Mouse (Mus musculus): Measurements from ENCODE around the gene Med13l.
"Not testable (repeated sequence)": the region's sequence is repeated elsewhere in the genome, so short reads cannot be mapped to it uniquely, and the experiment has no call there.

Gene Med13l

GRCm38 (mm10) chr5:118628211-118628610 lies 67.7 kb downstream of the Med13l start:
- no peak for DNase-seq (ENCODE audit: low read depth, low spot score)

- no peak for DNase-seq (ENCODE audit: low read depth, low spot score)
These were observed 71.9 kb downstream of the Med13l start for GRCm38 (mm10) chr5:118632346-118632745.

- no peak for DNase-seq (ENCODE audit: low read depth, low spot score)
These were observed 72.6 kb downstream of the Med13l start for GRCm38 (mm10) chr5:118633106-118633505.

DNA sequence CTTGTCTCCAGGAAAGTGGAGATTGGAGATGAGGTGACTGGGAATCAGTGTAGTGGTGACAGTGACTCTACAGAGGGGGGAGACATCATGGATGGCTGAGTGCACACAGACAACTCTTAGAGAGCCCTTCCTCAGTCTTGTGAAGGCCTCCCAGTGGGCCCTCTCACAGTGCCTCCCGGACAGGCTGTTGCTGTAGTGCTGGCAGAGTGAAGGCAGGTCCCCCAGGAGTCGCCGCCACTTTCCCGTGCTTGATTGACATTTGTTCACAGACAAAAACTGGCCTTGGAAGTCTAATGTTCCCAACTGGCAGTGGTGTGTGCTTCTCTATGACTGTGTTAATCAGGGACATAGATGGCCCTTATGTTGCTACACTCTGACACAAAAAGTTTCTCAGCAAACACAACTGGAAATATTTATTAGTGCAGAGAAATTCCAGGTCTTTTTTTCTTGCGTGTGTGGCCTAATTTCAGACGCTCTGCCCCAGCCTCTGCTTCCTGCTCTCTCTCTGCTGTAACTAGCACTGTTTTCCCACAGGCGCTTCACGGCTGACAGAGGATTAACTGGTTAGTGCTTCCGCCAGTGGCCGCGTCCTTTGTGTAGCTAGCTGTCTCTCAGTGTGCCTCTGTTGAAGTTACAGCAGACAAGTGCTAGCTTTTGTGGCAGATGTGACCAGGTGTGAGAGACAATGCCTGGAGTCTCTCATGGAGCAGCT lies 75.2 kb downstream of the Med13l start:
- no peak for DNase-seq (ENCODE audit: low read depth, low spot score)

DNA sequence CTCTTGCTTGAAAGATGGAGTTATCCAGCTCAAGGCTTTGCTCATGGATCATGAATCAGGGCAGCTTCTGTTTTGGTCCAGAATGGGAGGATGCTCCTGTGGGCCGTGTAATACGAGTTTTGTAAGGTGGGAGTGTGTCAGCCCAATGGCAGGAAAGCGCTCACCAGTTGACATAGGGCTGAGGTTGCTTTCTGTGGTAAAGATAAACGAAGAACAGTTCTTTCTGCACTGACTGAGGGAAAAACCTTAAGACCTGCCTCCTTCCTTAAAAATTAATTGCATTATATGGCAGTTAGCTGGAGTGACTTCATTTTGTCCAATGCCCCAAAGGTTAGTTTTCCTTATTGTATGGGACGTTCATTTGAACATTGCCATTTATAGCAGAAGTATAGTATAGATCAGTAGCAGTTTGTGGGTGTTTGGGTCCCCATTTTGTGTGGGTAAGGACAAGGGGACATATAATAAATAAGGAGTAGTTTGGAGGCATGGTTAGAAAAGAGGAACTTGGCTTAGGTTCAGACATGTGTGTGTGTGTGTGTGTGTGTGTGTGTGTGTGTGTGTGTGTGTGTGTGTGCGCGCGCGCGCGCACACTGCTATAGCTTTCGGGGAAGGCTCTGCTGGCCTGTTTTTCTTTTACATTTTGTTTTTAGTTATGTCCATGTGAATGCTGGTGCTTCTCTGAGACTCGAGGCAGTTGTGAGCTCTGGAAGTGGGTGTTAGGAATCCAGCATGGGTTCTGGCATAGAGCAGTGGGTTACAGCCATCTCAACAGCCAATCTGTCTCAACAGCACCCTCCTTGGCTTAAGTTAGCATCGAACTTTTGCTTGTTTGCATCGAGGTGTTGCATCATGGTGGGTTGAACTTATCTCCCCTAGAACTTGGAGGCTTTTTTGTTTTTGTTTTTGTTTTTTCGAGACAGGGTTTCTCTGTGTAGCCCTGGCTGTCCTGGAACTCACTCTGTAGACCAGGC lies 76.2 kb downstream of the Med13l start:
- DNase-seq (ENCODE audit: low read depth, low spot score) = no peak

DNA sequence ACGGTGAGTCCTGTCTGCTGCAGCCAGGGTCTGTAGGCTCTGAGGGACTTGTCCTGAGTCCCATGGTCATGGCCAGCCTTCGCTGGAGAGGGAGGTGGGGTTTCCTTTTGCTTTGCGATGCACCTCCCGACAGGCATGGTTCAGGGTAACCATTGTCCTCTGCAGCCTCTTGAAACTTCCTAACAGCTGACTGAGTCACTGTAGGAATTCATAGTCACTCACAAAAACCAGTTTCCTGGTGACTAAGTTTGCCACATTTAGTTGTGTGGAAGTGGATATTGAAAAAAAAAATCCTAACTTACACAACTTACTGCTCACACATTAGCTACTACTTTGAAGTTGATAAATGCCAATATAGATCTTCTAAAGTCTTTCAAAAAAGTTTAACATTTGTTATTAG lies 77.5 kb downstream of the Med13l start:
- no peak for DNase-seq (ENCODE audit: low read depth, low spot score)

- no peak for DNase-seq (ENCODE audit: low read depth, low spot score)
These were observed 78.1 kb downstream of the Med13l start for GRCm38 (mm10) chr5:118638534-118639109.

- DNase-seq (ENCODE audit: low read depth, low spot score) = no peak
These were observed 78.7 kb downstream of the Med13l start for GRCm38 (mm10) chr5:118639117-118639707.

- DNase-seq (ENCODE audit: low read depth, low spot score) = no peak
These were observed 83.6 kb downstream of the Med13l start for GRCm38 (mm10) chr5:118644041-118644440.

DNA sequence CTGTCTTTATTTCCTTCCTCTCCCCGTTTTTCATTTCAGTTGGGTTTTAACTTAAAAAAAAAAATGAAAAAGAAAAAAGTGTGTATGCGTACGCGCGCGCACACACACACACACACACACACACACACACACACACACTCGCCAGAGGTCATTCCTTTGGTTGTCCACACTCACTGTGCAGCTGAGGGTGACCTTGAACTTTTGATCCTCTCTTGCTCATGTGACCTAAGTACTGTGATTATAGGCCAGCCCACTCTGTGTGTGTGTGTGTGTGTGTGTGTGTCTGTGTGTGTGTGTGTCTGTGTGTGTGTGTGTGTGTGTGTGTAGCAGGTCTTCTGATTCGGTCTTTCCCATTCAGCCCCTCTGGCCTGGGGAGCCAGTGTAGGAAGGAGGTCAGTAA lies 84.0 kb downstream of the Med13l start:
- DNase-seq (ENCODE audit: low read depth, low spot score) = no peak

GRCm38 (mm10) chr5:118645196-118645805 lies 84.8 kb downstream of the Med13l start:
- DNase-seq (ENCODE audit: low read depth, low spot score) = no peak

DNA sequence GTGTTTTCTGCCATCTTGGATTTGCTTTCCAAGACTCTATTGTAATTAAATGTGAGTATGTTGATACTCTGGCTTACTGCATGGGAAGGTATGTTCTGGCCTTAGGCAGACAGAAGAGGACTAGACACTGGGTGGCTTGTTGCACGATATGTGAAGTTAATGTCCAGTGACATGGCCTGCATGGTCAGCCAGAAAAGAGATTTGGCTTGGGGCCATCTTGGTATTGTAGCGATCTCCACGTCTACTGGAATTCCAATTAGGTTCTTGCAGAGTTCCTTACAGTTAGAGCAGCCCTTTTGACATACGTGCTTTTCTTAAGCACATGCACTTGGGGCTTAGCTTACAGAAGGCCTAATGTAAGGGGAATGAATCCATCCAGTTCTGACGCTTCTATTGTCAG lies 86.4 kb downstream of the Med13l start:
- no peak for DNase-seq (ENCODE audit: low read depth, low spot score)

DNA sequence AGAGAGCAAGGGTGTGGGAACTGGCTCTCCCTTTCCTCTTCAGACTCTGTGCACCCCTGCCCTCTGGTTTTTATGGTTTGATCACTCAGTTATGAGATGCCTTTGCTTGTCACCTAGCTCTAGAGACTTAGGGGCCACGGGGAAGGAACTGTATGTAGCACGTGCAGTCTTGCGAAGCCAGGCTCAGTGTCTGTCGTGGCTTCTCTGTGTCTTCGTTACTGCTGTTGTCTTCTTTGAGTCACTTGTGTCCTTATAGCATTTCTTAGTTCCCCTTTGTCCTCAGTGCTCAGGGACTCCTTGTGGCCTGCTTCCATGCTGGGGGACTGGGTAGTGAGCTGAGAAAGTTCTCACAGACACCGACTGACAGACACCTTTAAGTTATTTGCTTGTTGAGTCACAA lies 86.9 kb downstream of the Med13l start:
- no peak for DNase-seq (ENCODE audit: low read depth, low spot score)

DNA sequence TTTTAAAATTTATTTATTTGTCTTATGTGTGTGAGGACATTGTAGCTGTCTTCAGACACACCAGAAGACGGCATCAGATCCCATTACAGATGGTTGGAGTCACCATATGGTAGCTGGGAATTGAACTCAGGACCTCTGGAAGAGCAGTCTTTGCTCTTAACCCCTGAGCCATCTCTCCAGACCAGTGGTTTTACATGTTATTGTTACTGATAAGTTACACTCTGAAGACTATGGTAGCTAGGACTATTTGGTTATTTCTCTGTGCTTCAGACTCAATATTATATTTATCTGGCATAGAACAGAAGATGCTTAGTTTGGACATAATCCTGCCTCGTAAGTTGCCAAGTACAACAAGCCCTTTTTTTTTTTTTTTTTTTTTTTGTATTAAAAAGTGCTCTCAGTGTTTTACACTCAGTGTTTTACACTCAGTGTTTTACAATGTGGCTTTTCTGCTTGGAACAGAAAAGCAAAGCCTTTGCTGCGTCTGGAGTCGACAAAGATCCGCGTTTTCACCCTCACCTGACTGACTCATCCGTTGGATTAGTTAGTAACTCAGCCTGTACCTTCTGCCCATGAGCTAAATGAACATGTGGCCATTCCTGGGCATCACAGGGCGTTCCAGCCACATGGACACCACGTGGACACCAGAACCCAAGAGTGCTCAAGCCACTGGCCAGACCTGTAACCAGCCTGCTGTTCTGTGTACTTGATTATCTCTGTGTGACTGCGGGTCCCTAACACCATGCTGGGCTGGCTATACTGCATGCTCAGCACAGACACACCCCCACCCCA lies 88.9 kb downstream of the Med13l start:
- DNase-seq (ENCODE audit: low read depth, low spot score) = no peak

- DNase-seq (ENCODE audit: low read depth, low spot score) = no peak
These were observed 89.6 kb downstream of the Med13l start for GRCm38 (mm10) chr5:118650007-118650548.

GRCm38 (mm10) chr5:118650746-118651145 lies 90.3 kb downstream of the Med13l start:
- no peak for DNase-seq (ENCODE audit: low read depth, low spot score)

GRCm38 (mm10) chr5:118652611-118653010 lies 92.1 kb downstream of the Med13l start:
- no peak for DNase-seq (ENCODE audit: low read depth, low spot score)

DNA sequence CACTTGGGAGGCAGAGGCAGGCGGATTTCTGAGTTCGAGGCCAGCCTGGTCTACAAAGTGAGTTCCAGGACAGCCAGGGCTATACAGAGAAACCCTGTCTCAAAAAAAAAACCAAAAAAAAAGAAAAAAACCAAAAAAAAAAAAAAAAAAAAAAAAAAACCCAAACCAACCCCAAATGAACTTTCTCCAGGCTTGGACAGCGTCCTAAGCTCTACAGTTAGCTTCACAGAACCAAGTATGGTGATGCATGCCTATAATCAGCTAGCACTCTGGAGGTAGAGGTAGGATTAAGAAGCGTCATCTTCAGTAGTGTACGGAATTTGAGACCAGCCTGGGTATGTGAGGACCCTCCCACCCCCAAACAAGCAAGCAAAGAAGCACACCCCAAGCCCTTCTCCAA lies 92.6 kb downstream of the Med13l start:
- not testable (repeated sequence) for DNase-seq (ENCODE audit: low read depth, low spot score)

DNA sequence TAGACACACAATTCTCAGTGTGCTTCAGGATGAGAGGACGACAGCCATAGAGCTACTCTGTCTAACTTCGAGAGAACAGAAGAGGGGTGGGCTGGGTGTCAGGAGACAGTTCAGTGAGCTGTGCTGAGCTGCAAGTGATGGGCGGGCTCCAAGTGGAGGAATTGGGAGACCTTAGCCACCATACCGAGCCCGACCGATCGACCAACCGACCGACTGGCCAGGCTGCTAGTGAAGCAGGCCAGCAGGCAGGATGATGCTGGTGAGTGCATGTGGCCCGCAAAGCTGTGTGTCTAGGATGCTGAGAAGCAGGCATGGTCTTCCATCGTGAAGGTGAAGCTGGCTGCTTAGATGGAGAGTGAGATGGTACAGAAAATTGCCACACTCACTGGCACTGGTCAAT lies 94.1 kb downstream of the Med13l start:
- DNase-seq (ENCODE audit: low read depth, low spot score) = no peak

- DNase-seq (ENCODE audit: low read depth, low spot score) = no peak
These were observed 94.5 kb downstream of the Med13l start for GRCm38 (mm10) chr5:118655025-118655424.

Data from ES-CJ7 (cell line).